Mouse (Mus musculus) neural tube, embryonic 14.5 days (tissue): Measurements from ENCODE around the gene Got2. TPM values are rescaled to one million over a fixed set of nuclear protein-coding genes. Genes with fewer than 3 reads are reported as not detected.

Source experiments
- ATAC-seq: fragments of 200-750 bp; cut with Nextera tagmentation; 2 replicates; pipeline ENCODE4 v1.8.0; 2017; ENCODE audit warnings: low read depth, mild to moderate bottlenecking, moderate TSS enrichment, moderate library complexity
- H3K27ac ChIP-seq: fragments of 300-500 bp; sonication (generic); 2 replicates; pipeline ENCODE4 v1.5.1; 2014; ENCODE audit warnings: low read depth, mild to moderate bottlenecking, control low read depth, low read length, moderate library complexity, mixed read lengths
- H3K27me3 ChIP-seq: fragments of 300-500 bp; sonication (generic); 2 replicates; pipeline ENCODE4 v1.6.1; 2014; ENCODE audit warnings: low read length; ENCODE audit not compliant: control insufficient read depth, insufficient read depth
- H3K36me3 ChIP-seq: fragments of 300-500 bp; sonication (generic); 2 replicates; pipeline ENCODE4 v1.6.1; 2014; ENCODE audit warnings: low read length, mixed read lengths; ENCODE audit not compliant: control insufficient read depth, insufficient read depth
- H3K4me1 ChIP-seq: fragments of 300-500 bp; sonication (generic); 2 replicates; pipeline ENCODE4 v1.6.1; 2014; ENCODE audit warnings: low read length; ENCODE audit not compliant: control insufficient read depth, insufficient read depth
- H3K4me2 ChIP-seq: fragments of 300-500 bp; sonication (generic); 2 replicates; pipeline ENCODE4 v1.6.1; 2014; ENCODE audit warnings: mild to moderate bottlenecking, low read depth, low read length, control low read depth
- H3K4me3 ChIP-seq: fragments of 300-500 bp; sonication (generic); 2 replicates; pipeline ENCODE4 v1.5.1; 2014; ENCODE audit warnings: low read depth, low read length, control low read depth, mixed read lengths
- H3K9ac ChIP-seq: fragments of 300-500 bp; sonication (generic); replicated peaks from 2 replicates; pipeline ENCODE4 v1.6.1; 2014; ENCODE audit warnings: low read depth, mild to moderate bottlenecking, control low read depth, low read length, mixed read lengths
- H3K9me3 ChIP-seq: fragments of 300-500 bp; sonication (generic); 2 replicates; pipeline ENCODE4 v1.6.1; 2016; ENCODE audit warnings: low read length; ENCODE audit not compliant: control insufficient read depth
- WGBS: fragments of 180-500 bp; shearing (Covaris S2); extraction: QIAGEN DNeasy Blood & Tissue Kit; methylation state at CpG from one replicate; pipeline ENCODE4 v1.1.7; 2014; 5-methylcytosine and 5-hydroxymethylcytosine counted together
- polyA plus RNA-seq: library from polyadenylated mRNA; unstranded; fragments of >200 nt; fragmentation: Nextera tagmentation; extraction: Ambion mirVana; gene quantifications from 2 replicates; pipeline ENCODE4 v1.2.1, GENCODE M21; 2014

The Got2 gene
- polyA plus RNA-seq, 1 experiment from 2014 or later, result 104 TPM

GRCm38 (mm10) chr8:95816044-95816708 lies 72.2 kb downstream of the Got2 start:
- 51% methylated on average over 6 of the region's 6 CpGs for WGBS
- Histone ChIP-seq H3K36me3 (no peaks in the 10 kb centered on the region), H3K27ac (no peak overlapping the region), H3K9ac (no peak overlapping the region), H3K4me3 (no peak overlapping the region), H3K9me3 (no peaks in the 10 kb centered on the region), H3K27me3 (no peaks in the 10 kb centered on the region), H3K4me1 (no peaks in the 10 kb centered on the region), H3K4me2 (no peak overlapping the region)
- ATAC-seq, result no peak

Other genes starting within 250 kb of the Got2 start
- gene Ndrg4, start 211.6 kb downstream of the Got2 start, polyA plus RNA-seq, result 431 and 486 TPM in 2 replicates
- gene Setd6, start 172.7 kb downstream of the Got2 start, polyA plus RNA-seq, result 30.7 and 31.9 TPM in 2 replicates
- gene Cnot1, start 81.1 kb downstream of the Got2 start, polyA plus RNA-seq, result 62.8 and 76.8 TPM in 2 replicates
- 244 and 264 TPM in 2 replicates for gene Sap18b, start 63.2 kb downstream of the Got2 start, polyA plus RNA-seq
- 23.2 and 25.5 TPM in 2 replicates for gene Slc38a7, start 35.0 kb downstream of the Got2 start, polyA plus RNA-seq